Mouse (Mus musculus) gastrocnemius, postnatal 25 days (tissue): ENCODE data around the gene Qsox1. TPM values are rescaled to one million over a fixed set of nuclear protein-coding genes. Genes with fewer than 3 reads are reported as not detected.

Experiments used
- DNase-seq: peaks from one replicate; pipeline ENCODE4 v3.0.0; 2022
- total RNA-seq, 2 experiments: library from RNA; stranded (reverse); gene quantifications; 1 replicate in 1 of 2; 2 replicates in 1 of 2; pipeline ENCODE4 v1.2.3; 2021

The Qsox1 gene
- total RNA-seq, 2 experiments from 2014 or later: 16.0 to 36.4 TPM

DNA sequence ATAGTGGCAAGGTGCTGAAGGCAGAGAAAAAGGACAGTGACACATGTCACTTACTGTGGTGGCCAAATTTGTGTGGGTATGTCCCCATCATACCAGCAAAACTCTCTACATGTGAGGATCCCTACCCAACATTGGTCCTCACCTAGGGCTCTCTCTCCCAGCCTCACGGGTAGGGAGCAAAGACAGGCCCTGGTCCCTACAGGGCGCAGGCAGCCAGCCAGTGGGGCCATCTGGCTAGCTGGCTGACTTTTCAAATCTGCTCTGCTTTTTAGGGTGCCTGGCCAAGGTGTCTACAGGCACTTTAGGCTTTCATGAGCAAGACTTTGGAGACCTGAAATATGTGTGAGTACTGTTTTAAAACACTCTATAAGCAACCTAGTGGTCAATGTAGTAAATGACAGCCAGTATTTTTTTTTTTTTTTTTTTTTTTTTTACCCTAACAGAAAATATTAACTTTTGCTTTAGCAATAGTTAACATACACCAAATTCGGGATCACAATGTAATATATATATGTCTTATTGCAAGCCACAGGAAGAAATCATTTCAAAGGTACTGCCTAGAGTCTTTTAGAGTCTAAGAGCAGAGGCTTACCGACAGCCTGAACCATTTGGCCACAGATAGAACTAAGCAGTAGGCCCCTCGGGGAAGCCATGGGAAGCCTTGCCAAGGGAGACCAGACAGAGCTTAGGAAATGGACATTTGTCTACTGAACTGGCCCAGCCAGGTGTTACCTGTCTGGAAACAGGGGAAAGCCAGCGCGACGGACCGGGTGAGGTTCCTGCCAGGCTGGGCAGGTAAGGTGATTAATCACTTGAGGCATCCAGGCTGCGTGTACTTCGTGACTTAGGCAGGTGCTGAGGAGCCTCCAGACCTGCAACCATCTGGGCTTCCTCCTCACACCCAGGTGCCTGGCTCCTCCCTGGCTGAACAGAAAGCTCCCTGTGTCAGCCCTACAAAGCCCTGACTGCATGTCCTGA is 11.4 kb downstream of the Qsox1 start:
- DNase-seq: no peak

DNA sequence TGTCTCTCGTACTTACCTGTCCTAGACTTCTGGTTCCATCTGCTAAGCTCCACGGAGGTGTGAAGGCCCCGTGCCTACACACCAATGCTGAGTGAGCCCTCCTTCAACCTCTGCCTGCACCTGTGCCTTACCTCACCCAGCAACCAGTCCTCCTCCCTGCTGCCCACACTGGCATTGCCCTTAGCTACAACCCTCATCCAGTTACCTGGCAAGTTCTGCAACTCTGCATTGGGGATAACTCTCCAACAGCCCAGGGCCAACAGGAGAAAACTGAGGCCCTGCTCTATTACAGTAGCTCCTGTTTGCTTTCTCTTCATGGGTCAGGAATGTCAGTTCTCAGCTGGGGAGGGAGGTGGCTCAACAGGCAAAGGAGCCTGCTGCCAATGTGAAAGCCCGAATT is 14.7 kb downstream of the Qsox1 start:
- no peak for DNase-seq

DNA sequence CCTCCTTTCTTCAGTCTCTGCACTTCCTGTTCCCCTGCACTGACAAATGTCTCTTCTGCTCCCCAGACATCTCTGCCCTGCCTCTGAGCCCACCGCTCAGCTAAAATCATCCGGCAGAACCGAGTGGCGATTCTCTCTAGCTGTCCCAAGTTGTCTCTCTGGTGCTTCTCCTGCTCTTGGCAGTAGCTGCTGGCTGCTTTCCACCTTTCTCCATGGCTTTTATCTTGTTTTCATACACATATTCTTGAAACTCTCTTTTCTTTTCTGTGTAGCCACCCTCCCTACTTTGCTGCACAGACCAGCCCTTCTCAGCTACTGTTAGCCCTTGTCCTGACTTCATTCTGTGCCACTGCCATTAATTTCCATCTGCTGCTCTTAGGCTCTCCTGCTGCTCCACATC is 15.3 kb downstream of the Qsox1 start:
- DNase-seq: no peak

DNA sequence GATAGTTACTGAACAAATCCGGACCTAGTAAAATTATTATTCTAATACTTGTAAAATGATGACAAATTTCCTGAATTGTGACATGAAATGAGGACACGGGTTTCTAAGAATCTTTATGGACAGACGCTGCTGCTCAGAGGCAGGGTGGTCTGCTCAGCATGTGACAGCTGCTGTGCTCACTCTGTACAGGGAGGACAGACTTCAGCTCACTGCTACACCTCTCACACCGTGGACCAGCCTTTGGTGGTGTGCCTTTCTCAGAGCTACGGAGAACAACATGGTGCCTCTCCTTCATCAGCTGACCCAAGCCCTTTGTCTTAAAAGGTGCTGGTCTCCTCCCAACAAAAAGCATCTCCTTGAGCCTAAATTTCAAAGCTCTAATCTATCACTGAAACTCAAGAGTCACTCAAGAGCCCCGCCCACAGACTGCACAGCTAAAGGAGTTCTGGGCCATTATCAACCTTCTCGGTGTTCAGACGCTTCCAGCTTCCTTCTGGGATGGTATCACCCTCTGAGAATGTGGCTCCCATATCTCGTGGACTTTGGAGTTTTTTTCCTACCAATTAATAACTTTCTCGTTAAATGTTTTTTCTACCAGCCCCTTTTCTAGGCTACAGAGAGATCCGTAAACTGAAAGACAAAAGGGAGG is 15.8 kb downstream of the Qsox1 start:
- DNase-seq: no peak

DNA sequence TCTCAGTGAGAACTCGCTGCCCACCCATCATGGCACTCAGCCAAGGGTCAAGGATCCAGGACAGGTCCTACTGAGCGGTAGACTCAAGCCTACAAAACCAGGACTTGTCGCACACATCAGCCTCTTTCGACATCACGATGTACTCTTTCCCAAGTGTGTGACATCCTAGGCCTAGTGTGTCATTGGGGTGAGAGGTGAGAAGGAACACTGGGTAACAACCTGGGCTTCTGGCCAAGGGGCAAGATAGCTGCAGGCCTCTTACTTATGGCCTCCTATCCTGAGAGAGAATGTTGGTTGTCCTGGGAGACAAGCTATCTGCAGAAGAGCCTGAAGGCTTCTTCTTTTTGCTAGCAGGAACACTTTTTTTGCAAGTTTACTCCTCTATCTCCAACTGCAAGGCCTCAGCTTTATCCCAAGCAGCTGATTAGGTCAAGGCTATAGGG is 16.9 kb downstream of the Qsox1 start:
- no peak for DNase-seq

DNA sequence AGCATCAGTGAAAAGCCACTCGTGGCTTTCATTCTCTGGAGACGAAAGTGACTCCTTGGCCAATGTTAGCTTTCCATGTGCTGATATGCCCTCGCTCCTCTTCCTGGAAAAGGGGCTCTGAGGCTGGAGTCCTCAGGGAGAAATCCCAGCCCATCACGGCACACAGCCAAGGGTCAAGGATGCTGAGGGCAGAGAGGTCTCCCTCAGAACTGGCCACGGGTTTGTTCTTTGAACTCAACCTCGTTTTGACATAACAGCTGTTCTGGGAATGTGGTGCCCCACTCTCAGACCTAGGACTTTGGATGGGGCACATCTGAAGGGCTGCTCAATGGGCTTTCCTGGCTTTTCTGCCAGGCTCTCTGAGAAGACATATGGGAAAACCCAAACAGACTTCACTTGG is 17.8 kb downstream of the Qsox1 start:
- DNase-seq: no peak

DNA sequence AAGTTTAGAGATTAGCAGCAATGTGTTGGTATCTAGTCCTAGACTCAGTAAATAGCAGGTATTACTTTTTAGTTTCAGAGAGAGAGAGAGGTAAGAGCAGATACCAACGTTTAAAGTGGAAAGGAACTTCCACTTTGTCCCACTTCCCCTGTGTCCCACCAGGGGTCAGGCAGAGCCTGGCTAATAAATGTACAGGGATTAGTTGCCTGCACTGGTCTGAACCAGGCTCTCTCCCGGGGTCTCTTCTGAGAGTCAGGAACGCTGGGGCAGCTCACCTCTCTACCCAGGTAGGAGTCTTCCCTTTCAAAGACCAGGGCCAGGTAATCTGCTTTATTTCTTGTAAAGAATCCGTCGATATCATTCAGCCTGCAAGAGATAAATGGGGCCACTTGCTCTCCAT is 20.8 kb downstream of the Qsox1 start:
- DNase-seq: no peak

DNA sequence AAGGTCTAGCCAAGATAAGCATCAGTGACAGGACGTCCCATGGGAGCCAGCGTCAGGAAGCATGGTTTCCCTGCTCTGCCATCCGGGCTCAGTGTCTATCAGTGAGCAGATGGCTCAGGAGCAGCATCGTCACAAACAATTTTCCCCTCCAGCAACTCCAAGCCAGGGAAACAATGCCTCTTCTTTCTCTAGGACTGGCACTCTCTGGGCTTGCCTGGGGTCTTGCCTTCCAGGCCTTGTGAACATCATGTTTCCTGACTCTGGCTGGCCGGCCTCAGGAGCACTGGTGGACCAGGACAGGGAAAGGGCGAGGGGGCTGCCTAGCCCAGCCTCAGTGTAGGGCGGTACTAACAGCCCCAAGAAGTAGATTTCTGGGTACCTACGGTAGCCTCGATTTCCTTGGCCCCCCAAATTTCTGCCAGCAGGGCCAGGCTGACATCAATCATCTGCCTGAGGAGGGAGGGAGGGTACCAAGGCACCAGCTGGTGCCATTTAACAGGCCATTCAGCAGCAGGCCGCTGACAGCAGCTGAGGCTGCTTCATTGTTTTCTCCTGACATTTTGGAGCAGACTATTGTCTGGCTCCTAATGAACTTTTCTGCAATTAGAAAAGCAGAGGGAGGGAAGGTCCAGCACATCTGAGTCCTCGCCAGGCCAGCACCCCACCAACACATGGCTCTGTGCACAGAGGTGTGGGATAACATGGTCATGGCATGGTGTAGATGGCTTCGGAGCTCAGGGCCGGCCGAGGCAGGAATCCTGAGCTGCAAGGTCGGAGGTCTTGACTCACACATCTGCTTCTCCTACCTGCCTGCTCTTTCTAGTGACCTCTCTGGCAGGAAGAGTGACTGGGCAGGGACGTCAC is 22.3 kb downstream of the Qsox1 start:
- DNase-seq: no peak

DNA sequence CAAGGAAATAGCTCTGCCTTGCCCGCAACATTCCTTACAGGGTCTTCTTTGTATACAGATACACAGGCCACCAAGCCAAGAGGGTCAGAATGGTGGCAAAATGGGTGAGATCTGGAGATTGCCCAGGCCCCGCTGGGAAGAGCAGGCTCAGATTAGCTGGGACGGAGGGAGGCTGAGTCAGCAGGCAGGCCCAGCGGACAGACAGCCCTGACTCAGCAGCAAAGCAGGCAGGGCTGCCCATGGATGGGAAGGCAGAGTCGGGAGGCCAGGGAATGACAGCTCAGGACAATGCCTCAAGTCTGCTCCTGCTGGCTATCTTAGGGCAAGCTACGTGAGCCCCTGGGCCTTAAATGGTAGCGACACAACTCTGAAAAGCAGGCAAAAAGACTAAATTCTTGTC is 26.8 kb downstream of the Qsox1 start:
- DNase-seq: no peak

DNA sequence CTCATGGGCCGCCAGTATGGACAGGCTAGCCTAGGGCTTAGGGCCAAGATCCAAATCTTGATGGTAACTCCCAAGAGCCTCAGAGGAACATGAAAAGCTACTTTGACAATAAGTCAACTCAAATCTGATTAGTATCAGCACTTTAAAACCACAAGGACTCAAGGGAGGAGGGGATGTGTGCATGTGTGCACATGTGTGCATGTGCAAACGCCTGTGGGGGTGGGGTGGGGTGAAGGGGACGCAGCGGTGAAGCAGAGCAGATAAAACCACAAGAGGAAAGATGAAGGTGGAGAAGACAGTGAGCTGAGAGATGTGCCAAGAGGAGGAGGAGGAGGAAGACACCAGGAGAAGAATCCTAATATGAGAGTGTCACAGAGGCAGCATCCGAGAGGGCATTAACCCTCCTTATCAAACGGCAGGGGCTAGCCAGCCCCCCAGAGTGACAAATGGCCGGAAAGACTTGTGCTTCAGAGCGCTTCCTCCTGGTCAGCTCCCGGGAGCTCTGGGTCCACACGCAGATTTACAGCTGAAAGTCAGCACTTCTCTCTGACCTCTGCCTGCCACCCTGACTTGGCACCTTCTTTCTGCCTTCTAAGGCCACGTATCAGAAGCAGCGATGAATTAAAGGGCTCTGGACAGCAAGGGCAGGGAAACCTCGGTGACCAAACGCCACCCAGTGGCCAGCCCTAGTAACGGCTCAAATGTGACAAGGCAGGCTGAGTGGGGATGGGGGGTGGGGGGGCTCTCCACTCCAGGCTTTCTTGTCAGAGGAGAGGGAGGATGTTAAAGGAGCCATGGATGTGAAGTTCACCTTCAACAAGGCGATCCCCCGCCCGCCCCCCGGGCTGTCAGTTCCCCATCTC is 28.1 kb downstream of the Qsox1 start:
- DNase-seq: no peak

DNA sequence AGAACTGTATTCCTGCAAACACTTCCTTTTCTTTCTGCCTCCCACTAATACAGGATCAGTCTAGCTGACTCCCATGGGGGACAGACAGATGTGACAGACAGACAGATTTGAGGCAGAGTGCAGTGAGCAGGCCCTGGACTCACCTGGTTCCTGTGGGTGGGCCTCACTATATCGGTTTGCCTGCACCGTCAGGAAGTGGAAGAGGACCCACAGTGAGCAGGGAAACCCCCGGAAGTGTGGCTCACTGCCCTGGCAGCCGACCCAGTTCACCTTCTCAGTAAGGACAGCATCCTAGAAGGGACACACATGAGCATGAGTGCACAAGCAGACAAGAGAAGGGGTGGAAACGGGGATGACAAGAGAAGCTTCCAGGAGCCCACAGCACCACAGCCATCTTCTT is 30.3 kb downstream of the Qsox1 start:
- DNase-seq: no peak

DNA sequence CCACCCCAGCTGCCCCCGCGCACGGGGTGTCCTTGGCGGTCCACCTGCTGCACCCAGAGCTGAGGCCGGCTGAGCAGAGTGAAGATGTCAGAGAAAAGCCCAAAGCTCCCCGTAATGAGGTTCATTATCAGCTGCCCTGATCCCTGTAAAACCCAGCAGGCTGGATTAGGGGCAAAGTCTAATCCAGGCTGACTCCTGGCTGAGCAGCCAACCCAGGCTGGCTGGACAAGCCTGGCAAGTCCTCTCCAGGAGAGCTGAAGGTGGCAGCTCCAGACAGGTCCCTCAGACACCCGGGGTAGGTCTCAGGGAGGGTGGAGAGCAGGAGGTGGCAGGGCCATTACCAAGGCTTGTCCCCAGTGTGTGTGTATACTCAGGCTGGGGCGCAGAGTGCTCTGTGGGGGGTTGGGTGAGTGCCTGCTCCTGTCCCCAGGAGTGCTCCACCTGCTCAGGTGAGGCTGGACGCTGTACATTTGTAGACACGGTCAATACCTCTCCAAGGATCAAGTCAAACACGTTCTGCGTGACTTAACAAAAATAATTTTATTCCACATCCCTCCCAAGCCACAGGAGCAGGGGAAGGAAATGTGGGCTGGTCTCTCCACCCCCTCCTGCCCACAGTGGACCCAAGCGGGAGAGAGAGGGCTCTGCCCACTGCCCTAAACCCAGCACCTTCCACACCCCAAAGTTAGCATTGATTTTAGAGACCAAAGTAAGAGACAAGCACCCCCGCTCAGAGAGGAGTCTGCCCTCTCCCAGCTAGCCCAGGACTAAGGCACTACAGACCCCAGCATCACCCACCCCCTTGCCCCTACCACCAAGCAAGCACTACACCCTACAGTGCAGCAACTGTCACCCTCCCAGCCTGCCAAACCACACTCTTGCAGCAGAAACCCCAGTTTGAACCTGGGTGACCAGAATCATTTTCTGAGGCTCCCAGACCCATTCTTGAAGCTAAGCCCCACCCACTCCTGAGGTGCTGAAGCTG is 34.8 kb downstream of the Qsox1 start:
- DNase-seq: no peak

DNA sequence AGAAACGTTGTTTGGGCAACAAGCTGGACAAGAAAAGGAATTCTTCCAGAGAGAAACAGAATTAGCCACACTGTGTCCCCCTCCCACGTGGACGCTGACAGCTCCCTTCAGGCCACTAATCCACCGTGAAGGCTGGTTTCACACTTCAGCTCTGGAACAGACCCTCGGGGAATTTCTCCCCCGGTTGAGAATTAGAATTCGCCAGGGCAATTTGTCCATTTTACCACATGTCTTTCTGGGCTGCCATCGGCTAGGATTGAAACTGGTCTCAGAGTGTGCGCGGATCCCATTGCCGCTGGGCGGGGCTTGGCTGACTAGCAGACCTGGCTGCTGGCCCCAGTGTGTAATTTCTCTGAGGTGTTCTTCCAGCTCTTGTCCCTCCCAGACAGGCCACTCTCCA is 53.5 kb downstream of the Qsox1 start:
- peak; percentile 62 for DNase-seq

DNA sequence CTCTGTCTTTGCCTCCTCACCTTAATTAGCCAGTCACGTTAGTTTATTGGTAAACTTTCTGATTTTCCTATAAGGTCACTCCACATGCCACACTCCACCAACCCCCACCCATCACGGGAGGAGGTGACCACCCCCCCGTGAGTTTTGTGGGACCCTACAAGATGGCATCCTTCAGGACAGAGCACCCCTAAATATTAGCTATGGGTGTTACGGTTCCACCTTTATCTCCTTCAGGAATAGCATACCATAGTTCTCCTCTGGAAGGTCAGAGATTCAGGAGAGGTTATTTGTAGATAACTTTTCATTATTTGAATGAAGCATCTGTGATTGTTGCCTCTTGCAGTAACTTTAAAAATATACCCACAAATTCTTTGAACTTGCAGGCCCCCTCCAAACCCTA is 54.0 kb downstream of the Qsox1 start:
- no peak for DNase-seq

DNA sequence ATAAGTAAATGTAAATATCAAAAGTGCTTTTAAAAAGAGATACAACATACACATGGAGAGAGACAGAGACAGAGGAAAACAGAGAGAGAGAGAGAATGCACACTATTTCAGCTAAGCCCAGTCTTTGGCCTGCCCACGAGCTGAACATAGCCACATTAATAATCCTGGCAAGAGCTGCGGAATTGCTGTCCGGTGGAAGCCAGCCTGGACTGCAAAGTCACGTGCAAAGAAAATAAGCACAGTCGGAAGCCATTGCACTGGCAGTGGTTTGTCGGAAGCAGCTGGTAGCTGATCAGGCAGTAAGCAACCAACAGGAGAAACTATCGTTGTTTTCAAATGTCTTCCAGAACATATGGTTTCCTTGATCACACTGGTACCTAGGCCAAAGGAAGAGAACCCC is 55.1 kb downstream of the Qsox1 start:
- DNase-seq: no peak

DNA sequence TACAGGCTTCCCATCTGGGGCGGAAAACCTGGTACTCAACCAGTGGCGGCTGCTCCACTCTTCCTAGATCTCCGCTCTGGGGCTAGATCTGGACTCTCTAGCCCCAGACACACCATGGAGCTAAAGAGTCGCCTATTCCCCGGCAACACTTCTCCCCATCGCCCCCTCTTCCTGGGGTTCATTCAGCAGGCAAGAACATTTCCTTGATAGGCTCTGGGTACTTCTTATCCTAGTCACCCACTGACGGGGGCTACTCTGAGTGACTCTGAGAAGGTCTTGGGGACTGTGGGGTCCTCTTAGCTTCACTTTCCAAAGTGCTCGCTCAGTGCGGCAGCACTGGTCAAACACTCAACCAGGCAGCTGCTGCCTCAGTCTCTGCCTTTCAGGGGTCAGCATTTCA is 59.3 kb downstream of the Qsox1 start:
- no peak for DNase-seq

DNA sequence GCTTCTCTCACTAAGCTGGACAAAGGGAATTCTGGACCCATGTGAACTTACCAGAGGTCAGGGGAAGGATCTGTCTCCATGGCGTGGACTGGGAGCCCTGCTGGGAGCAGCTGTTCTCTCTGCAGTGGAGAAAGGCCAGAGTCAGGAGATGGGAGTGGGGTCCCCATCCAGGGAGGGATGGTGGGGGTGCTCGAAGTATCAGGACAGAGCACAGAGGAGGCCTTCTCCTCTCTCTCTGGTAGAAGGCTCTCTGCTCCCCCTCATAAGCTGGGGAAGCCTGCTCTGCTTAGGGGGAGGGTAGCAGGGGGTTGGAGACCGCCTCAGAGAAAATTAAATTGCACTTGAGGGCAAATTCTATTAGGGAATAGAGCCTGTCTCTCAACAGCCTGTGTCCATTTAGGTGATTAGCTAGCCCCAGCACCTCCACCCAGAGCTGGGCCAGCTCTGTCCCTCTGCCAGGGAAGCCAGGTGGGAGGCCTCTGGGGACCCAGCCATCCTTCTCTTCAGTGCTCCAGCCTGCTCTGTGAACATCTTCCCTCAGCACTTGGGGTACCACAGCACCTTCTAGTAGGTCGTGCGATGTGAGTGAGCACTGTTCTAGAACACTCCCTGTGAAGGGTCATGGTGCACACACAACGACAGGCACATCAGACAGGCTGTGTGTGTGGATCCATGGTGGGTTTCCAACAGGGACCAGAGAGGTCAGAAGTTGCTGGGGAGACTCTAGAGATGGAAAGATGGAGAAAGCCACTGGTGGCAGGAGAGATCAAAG is 61.0 kb downstream of the Qsox1 start, which contains the start of gene Lhx4:
Gene Lhx4 (minus strand): TSS at position 201 of the 772 bp plus-strand sequence.
- DNase-seq: no peak

DNA sequence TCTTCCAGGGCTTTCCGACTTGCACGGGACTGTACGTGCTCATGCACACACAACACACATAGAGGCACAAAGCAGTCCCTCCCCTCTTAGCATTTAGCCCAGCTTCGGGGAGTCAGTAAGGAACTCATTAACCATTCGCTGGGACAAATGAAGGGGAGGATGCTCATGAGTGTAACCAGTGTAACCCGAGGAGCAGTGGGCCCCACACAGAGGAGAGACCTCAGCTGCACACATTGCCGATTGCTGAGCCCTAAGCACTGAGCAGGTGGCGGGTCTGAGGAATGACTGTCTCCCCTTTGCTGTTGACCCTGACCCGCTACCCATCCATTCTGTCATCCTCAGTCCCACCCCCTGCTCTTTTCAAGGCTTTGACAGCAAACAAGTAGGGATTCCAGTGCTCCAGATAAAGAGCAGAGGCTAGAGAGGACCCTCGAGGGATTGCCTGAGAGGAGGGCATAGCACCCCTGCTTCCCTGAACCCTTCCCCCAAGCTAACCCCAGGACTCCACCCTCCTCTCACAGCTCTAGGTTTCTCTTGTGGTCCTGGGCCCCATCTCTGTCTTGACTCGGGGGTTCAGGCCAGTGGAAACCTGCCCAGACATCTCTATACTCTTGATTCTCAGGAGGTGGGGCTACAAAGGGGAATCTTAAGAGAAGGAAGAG is 62.0 kb downstream of the Qsox1 start:
- no peak for DNase-seq

DNA sequence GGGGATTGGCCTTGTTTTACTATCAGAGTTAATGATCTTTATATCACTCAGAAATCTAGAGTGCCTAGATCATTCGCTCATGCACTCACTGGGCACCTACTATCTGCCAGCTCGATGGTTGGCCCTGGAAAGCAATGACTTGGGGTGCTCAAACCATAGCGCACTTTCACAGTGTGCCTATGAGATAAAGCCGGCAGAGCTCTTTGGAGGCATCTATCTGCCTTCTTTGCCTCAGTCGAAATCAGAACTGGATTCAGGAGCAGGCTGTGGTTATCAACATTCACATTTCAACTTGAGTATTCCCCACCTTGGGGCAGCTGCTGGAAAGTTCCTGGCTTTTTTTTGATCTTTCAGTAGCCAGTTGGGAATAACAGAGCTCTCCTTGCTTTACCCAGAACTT is 64.8 kb downstream of the Qsox1 start:
- DNase-seq: no peak
